Mouse (Mus musculus): ENCODE measurements at regions not wholly inside any gene's neighbourhood (a gene's known extent, or its start where the extent isn't known, plus 50 kb on each side); places are given as distances from the start of the nearest gene placed in this dataset.

- H3K9me3 ChIP-seq, result no peaks in the 10 kb centered on the region
Measured at GRCm38 (mm10) chr3:38082386-38082785, 358.1 kb upstream of the Gm5148 start.

DNA sequence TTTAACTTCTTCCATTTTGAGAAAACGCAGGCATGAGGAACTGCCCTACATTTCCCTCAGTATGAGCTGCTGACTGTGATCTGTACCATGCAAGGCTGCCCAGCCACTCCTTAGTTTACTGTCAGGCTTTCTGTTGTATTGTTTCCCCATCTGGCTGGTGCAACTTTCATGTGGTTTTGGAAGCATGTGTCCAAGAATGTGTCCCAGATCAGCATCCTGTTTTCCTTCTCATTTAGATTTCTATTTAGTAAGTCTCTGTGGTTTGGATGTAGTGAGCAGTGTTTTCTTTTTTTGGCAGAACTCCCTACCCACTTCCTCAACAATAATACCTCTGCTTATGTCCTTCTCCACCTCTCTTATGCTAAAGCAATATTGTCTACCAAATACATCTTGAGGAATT is 352.5 kb upstream of the Gm5148 start:
- no peak overlapping the region for H3K27ac ChIP-seq
- no peak for ATAC-seq
- H3K4me1 ChIP-seq (replicated peaks), result no peaks in the 10 kb centered on the region
- no peaks in the 10 kb centered on the region for H3K9me3 ChIP-seq
- H3K4me2 ChIP-seq (replicated peaks), result no peak overlapping the region
- H3K36me3 ChIP-seq, result no peaks in the 10 kb centered on the region
- no peaks in the 10 kb centered on the region for H3K27me3 ChIP-seq (replicated peaks)
- H3K4me3 ChIP-seq (replicated peaks), result no peak overlapping the region
- H3K9ac ChIP-seq, result no peak overlapping the region
- WGBS, result 69% methylated on average over 1 of the region's 1 CpGs

More at GRCm38 (mm10) chr3:38082386-38082785, 358.1 kb upstream of the Gm5148 start:
- Histone ChIP-seq H3K4me2 (replicated peaks) (no peak overlapping the region), H3K27me3 (replicated peaks) (no peaks in the 10 kb centered on the region), H3K36me3 (no peaks in the 10 kb centered on the region), H3K4me1 (replicated peaks) (no peaks in the 10 kb centered on the region), H3K27ac (no peak overlapping the region), H3K4me3 (replicated peaks) (no peak overlapping the region), H3K9ac (no peak overlapping the region)
- ATAC-seq, result no peak
- 85% methylated on average over 11 of the region's 11 CpGs for WGBS

GRCm38 (mm10) chr3:38073946-38074345 is 349.7 kb upstream of the Gm5148 start:
- Histone ChIP-seq H3K4me2 (replicated peaks) (no peak overlapping the region), H3K27ac (no peak overlapping the region), H3K36me3 (no peaks in the 10 kb centered on the region), H3K9ac (no peak overlapping the region), H3K4me1 (replicated peaks) (no peaks in the 10 kb centered on the region), H3K4me3 (replicated peaks) (no peak overlapping the region), H3K27me3 (replicated peaks) (no peaks in the 10 kb centered on the region), H3K9me3 (no peaks in the 10 kb centered on the region)
- 59% methylated on average over 4 of the region's 4 CpGs for WGBS
- no peak for ATAC-seq

DNA sequence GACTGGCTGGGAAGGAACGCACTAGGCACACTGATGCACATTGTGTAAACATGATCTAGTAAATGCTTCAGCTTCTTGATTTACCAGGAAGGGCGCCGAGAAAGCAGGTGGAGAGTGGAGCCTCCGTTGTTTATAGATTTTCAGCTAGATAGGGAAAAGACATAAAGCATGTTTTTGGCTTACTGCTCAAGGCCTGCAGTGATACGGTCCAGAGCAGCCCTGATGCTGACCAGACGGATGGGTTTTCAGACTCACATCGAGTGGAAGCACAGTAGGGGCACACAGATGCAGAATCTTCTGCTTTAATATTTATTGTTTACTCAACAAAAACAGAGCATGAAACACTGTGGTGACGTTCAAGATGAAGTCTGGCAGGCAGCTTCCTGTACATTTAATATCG is 331.3 kb upstream of the Gm5148 start:
- H3K36me3 ChIP-seq, result no peaks in the 10 kb centered on the region
- no peaks in the 10 kb centered on the region for H3K9me3 ChIP-seq
- H3K9ac ChIP-seq, result no peak overlapping the region
- peak; percentile 63; the same call in 1 of the 2 replicates for ATAC-seq
- 32% methylated on average over 9 of the region's 9 CpGs for WGBS
- H3K4me2 ChIP-seq (replicated peaks), result no peak overlapping the region
- H3K4me3 ChIP-seq (replicated peaks), result no peak overlapping the region
- 0 out of 2 replicates have a peak, but pooled peaks cover 2% of the 10 kb centered on the region for H3K4me1 ChIP-seq (replicated peaks)
- no peaks in the 10 kb centered on the region for H3K27me3 ChIP-seq (replicated peaks)
- 0 out of 2 replicates have a peak overlapping the region, but pooled peaks have one; percentile 15 for H3K27ac ChIP-seq

DNA sequence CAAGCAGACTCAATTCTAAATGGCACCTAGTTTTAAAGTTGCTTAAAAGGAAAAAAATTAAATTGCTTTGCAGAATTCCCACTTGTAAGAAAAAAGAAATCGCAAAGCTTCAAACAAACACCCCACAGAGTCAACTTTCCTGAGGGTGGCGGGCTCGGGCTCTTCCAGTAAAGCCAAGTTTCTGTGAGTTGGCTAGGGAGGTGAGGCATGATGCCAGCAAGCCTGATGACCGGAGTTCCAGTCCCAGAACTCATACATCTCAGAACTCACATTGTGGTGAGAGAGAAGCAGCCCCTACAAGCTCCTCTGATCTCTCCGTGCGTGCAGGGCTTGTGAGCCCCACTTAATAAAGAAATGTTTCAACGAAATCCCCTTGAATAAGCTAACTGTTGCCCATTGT is 328.7 kb upstream of the Gm5148 start:
- Histone ChIP-seq H3K9me3 (no peaks in the 10 kb centered on the region), H3K36me3 (no peaks in the 10 kb centered on the region), H3K4me3 (replicated peaks) (no peak overlapping the region), H3K27ac (no peak overlapping the region), H3K4me2 (replicated peaks) (no peak overlapping the region), H3K4me1 (replicated peaks) (peaks cover 12% of the 10 kb centered on the region), H3K9ac (no peak overlapping the region), H3K27me3 (replicated peaks) (no peaks in the 10 kb centered on the region)
- 83% methylated on average over 7 of the region's 7 CpGs for WGBS
- no peak for ATAC-seq

GRCm38 (mm10) chr3:38051748-38052147 is 327.5 kb upstream of the Gm5148 start:
- H3K4me3 ChIP-seq (replicated peaks), result no peak overlapping the region
- peaks cover 12% of the 10 kb centered on the region for H3K4me1 ChIP-seq (replicated peaks)
- no peaks in the 10 kb centered on the region for H3K27me3 ChIP-seq (replicated peaks)
- 75% methylated on average over 11 of the region's 11 CpGs for WGBS
- H3K4me2 ChIP-seq (replicated peaks), result no peak overlapping the region
- H3K9me3 ChIP-seq, result no peaks in the 10 kb centered on the region
- no peak for ATAC-seq
- H3K9ac ChIP-seq, result no peak overlapping the region
- no peaks in the 10 kb centered on the region for H3K36me3 ChIP-seq
- peak overlapping the region; percentile 38; the same call in 1 of the 2 replicates for H3K27ac ChIP-seq

- 75% methylated on average over 9 of the region's 9 CpGs for WGBS
- Histone ChIP-seq H3K4me2 (replicated peaks) (no peak overlapping the region), H3K27ac (no peak overlapping the region; the same call in 1 of the 2 replicates), H3K36me3 (no peaks in the 10 kb centered on the region), H3K4me3 (replicated peaks) (no peak overlapping the region), H3K9ac (no peak overlapping the region), H3K4me1 (replicated peaks) (peaks cover 12% of the 10 kb centered on the region), H3K9me3 (no peaks in the 10 kb centered on the region), H3K27me3 (replicated peaks) (no peaks in the 10 kb centered on the region)
- ATAC-seq, result no peak
Measured at GRCm38 (mm10) chr3:38050856-38051255, 326.6 kb upstream of the Gm5148 start.

- 47% methylated on average over 1 of the region's 1 CpGs for WGBS
- ATAC-seq, result 0 out of 2 replicates have a peak, but pooled peaks have one; percentile 35
- no peak overlapping the region for H3K4me2 ChIP-seq (replicated peaks)
Measured at GRCm38 (mm10) chr3:38050366-38050765, 326.1 kb upstream of the Gm5148 start.

DNA sequence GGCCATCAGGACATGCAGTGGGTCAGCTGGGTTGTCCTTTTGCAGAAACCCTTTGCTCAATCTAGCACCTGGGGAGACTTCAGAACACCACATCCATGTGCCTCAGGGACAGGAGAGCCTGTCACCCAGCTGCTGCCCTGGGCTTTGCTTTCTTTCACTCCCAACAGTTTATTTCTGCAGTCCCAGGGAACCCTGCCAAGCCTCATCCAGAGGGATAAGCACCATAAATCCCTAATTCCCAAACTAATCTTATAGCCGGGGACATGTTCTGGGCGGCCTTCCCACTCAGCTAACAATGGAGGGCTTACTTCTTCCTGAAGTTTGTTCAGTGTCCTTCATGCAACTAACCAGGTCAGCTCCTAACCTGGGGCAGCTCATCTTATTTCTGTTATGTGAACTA is 325.0 kb upstream of the Gm5148 start:
- Histone ChIP-seq H3K4me3 (replicated peaks) (no peak overlapping the region), H3K27me3 (replicated peaks) (no peaks in the 10 kb centered on the region), H3K27ac (peak overlapping the region; percentile 72), H3K36me3 (no peaks in the 10 kb centered on the region), H3K4me1 (replicated peaks) (peaks cover 12% of the 10 kb centered on the region), H3K9ac (no peak overlapping the region), H3K4me2 (replicated peaks) (no peak overlapping the region), H3K9me3 (no peaks in the 10 kb centered on the region)
- 46% methylated on average over 2 of the region's 2 CpGs for whole genome bisulfite sequencing
- peak; percentile 60 for ATAC-seq

More at GRCm38 (mm10) chr3:38050366-38050765, 326.1 kb upstream of the Gm5148 start:
- Histone ChIP-seq H3K9ac (no peak overlapping the region), H3K4me1 (replicated peaks) (peaks cover 12% of the 10 kb centered on the region), H3K9me3 (no peaks in the 10 kb centered on the region), H3K4me3 (replicated peaks) (no peak overlapping the region), H3K27me3 (replicated peaks) (no peaks in the 10 kb centered on the region), H3K36me3 (no peaks in the 10 kb centered on the region), H3K27ac (peak overlapping the region; percentile 72; the same call in 1 of the 2 replicates)

DNA sequence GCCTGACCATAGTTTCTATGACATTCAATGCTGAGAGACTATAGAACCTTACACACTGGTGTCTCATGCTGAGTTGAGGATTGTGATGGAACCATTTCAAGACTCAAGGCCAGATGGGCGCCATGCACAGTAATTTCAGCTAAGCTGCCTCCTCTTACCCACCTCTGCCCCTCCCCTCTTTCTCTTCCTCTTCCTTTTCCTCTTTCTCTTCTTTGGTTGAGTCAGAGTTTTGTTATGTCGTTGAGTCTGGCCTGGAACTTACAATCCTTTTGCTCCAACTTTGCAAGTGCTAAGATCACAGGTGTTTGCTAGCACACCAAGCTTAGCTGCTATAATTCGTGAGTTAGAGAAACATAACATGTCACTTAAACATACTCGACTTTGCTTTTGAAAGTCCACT is 323.2 kb upstream of the Gm5148 start:
- Histone ChIP-seq H3K4me2 (replicated peaks) (no peak overlapping the region), H3K27me3 (replicated peaks) (no peaks in the 10 kb centered on the region), H3K36me3 (no peaks in the 10 kb centered on the region), H3K27ac (no peak overlapping the region), H3K4me3 (replicated peaks) (no peak overlapping the region), H3K9me3 (no peaks in the 10 kb centered on the region), H3K9ac (no peak overlapping the region), H3K4me1 (replicated peaks) (peaks cover 14% of the 10 kb centered on the region)
- 61% methylated on average over 4 of the region's 4 CpGs for WGBS
- ATAC-seq, result no peak

- 65% methylated on average over 4 of the region's 4 CpGs for WGBS
- Histone ChIP-seq H3K9ac (no peak overlapping the region), H3K4me3 (replicated peaks) (no peak overlapping the region), H3K27me3 (replicated peaks) (no peaks in the 10 kb centered on the region), H3K9me3 (no peaks in the 10 kb centered on the region), H3K27ac (no peak overlapping the region), H3K4me1 (replicated peaks) (peaks cover 14% of the 10 kb centered on the region), H3K36me3 (no peaks in the 10 kb centered on the region), H3K4me2 (replicated peaks) (no peak overlapping the region)
- no peak for ATAC-seq
Measured at GRCm38 (mm10) chr3:38046611-38047010, 322.3 kb upstream of the Gm5148 start.

- Histone ChIP-seq H3K27ac (no peak overlapping the region), H3K9me3 (no peaks in the 10 kb centered on the region), H3K4me2 (replicated peaks) (no peak overlapping the region), H3K4me3 (replicated peaks) (no peak overlapping the region), H3K9ac (no peak overlapping the region), H3K36me3 (no peaks in the 10 kb centered on the region), H3K27me3 (replicated peaks) (no peaks in the 10 kb centered on the region), H3K4me1 (replicated peaks) (peaks cover 14% of the 10 kb centered on the region)
- no peak for ATAC-seq
- 56% methylated on average over 2 of the region's 2 CpGs for WGBS
Measured at GRCm38 (mm10) chr3:38045989-38046388, 321.7 kb upstream of the Gm5148 start.

DNA sequence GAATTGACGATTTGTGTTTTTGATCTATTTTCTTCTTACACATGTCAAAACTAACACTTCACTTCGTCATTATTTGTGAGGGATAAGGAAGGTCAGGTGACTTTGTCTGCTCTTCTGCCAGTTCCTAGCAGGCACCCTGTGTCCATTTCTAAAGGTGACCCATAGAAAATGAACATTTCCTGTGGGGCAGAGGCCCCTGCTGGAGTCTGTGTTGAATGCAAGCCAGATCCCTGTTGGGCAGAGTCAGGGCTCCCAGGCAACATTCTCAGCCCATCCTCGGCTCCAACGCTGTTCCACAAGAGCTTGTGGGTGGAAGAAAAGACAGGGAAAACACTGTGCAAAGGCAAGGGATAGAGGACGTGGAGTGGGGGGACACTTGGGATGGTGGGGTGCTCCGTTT is 321.2 kb upstream of the Gm5148 start:
- no peak overlapping the region for H3K4me3 ChIP-seq (replicated peaks)
- no peaks in the 10 kb centered on the region for H3K36me3 ChIP-seq
- no peak overlapping the region for H3K4me2 ChIP-seq (replicated peaks)
- no peaks in the 10 kb centered on the region for H3K27me3 ChIP-seq (replicated peaks)
- H3K27ac ChIP-seq, result no peak overlapping the region
- no peak for ATAC-seq
- no peak overlapping the region for H3K9ac ChIP-seq
- no peaks in the 10 kb centered on the region for H3K9me3 ChIP-seq
- peaks cover 12% of the 10 kb centered on the region for H3K4me1 ChIP-seq (replicated peaks)
- 46% methylated on average over 6 of the region's 6 CpGs for WGBS
